Mouse (Mus musculus) liver, postnatal 0 days (tissue): ENCODE results near the gene Thsd7a.

Source experiments
- CTCF ChIP-seq: sonication (generic); IDR thresholded peaks from 2 replicates; pipeline ENCODE4 v1.5.1; 2016; ENCODE audit warnings: antibody characterized with exemption, low read depth
- EP300 ChIP-seq: IDR thresholded peaks from 2 replicates; pipeline ENCODE4 v1.6.1; 2016; ENCODE audit warnings: antibody characterized with exemption, low read depth, mild to moderate bottlenecking

GRCm38 (mm10) chr6:12560500-12560899 lies 188.7 kb downstream of the Thsd7a start:
- TF ChIP-seq CTCF (no peak), EP300 (no peak)
